Mouse (Mus musculus) MEL (cell line): ENCODE data around the gene Aadac. TPM values are rescaled to one million over a fixed set of nuclear protein-coding genes. Genes with fewer than 3 reads are reported as not detected.

Experiments
- DNase-seq: peaks from one replicate; pipeline ENCODE4 v3.0.0; 2011; ENCODE audit warnings: low read depth, low spot score
- H3K27ac ChIP-seq: 2 replicates; pipeline ENCODE4 v1.5.1; 2012; ENCODE audit warnings: low read depth, mild to moderate bottlenecking, control low read depth, low read length, moderate library complexity; ENCODE audit not compliant: control insufficient read depth
- H3K27me3 ChIP-seq, 2 experiments: fragments of 150-350 bp in 1 of 2; sonication (generic) in 1 of 2; 2 replicates each; pipeline ENCODE4 v1.6.1; 2012; ENCODE audit warnings: low read length in 2 of 2, mild to moderate bottlenecking in 2 of 2, improper control_type of control experiment in 1 of 2, moderate library complexity in 1 of 2; ENCODE audit not compliant: insufficient read depth in 2 of 2, control insufficient read depth in 1 of 2
- H3K36me3 ChIP-seq, 2 experiments: 2 replicates each; pipeline ENCODE4 v1.6.1; 2012 to 2014; ENCODE audit warnings: low read length in 2 of 2, improper control_type of control experiment in 1 of 2, inconsistent platforms in 1 of 2, mild to moderate bottlenecking in 1 of 2; ENCODE audit not compliant: insufficient read depth in 2 of 2, control insufficient read depth in 1 of 2
- H3K4me1 ChIP-seq, 2 experiments: fragments of 150-350 bp in 1 of 2; sonication (generic) in 1 of 2; 2 replicates each; pipeline ENCODE4 v1.6.1; 2012; ENCODE audit warnings: low read length in 2 of 2, improper control_type of control experiment in 1 of 2, mild to moderate bottlenecking in 1 of 2; ENCODE audit not compliant: insufficient read depth in 2 of 2, control insufficient read depth in 1 of 2
- H3K4me3 ChIP-seq, 2 experiments: fragments of 150-350 bp in 1 of 2; sonication (generic) in 1 of 2; 2 replicates each; pipeline ENCODE4 v1.5.1; 2012; ENCODE audit warnings: low read depth in 2 of 2, low read length in 2 of 2, mild to moderate bottlenecking in 2 of 2, moderate library complexity in 2 of 2, control low read depth in 1 of 2, improper control_type of control experiment in 1 of 2; ENCODE audit not compliant: control insufficient read depth in 1 of 2, insufficient read depth in 1 of 2
- H3K79me2 ChIP-seq: 2 replicates; pipeline ENCODE4 v1.6.1; 2012; ENCODE audit warnings: mild to moderate bottlenecking, low read length, moderate library complexity; ENCODE audit not compliant: control insufficient read depth, poor library complexity, insufficient read depth
- H3K9ac ChIP-seq: 2 replicates; pipeline ENCODE4 v1.6.1; 2012; ENCODE audit warnings: low read depth, mild to moderate bottlenecking, control low read depth, low read length, moderate library complexity; ENCODE audit not compliant: control insufficient read depth, poor library complexity, severe bottlenecking
- H3K9me3 ChIP-seq: fragments of 150-350 bp; sonication (generic); replicated peaks from 2 replicates; pipeline ENCODE4 v1.6.1; 2012; ENCODE audit warnings: mild to moderate bottlenecking, low read length, improper control_type of control experiment, moderate library complexity; ENCODE audit not compliant: insufficient read depth
- CHD1 ChIP-seq: IDR thresholded peaks from 2 replicates; pipeline ENCODE4 v1.6.1; 2012; ENCODE audit warnings: low read depth, mild to moderate bottlenecking, inconsistent platforms, low read length, improper control_type of control experiment
- CTCF ChIP-seq, 3 experiments: IDR thresholded peaks in 2 of 3; conservative IDR thresholded peaks in 1 of 3; 2 replicates each; pipeline ENCODE4 v1.5.1; 2011 to 2012; ENCODE audit warnings: low read length in 3 of 3, low read depth in 2 of 3, mild to moderate bottlenecking in 2 of 3, improper control_type of control experiment in 1 of 3, inconsistent platforms in 1 of 3, mixed read lengths in 1 of 3, moderate library complexity in 1 of 3; ENCODE audit not compliant: control insufficient read depth in 1 of 3, insufficient read depth in 1 of 3, poor library complexity in 1 of 3, severe bottlenecking in 1 of 3
- ELF1 ChIP-seq: IDR thresholded peaks from 2 replicates; pipeline ENCODE4 v1.6.1; 2014; ENCODE audit warnings: low read depth, mild to moderate bottlenecking, inconsistent platforms, low read length, improper control_type of control experiment, moderate library complexity
- EP300 ChIP-seq, 2 experiments: IDR thresholded peaks; 2 replicates each; pipeline ENCODE4 v1.6.1; 2011; ENCODE audit warnings: improper control_type of control experiment in 2 of 2, low read length in 2 of 2, low read depth in 1 of 2, mild to moderate bottlenecking in 1 of 2
- GABPA ChIP-seq: IDR thresholded peaks from 2 replicates; pipeline ENCODE4 v1.6.1; 2012; ENCODE audit warnings: low read depth, mild to moderate bottlenecking, inconsistent platforms, low read length, improper control_type of control experiment, moderate library complexity
- MYB ChIP-seq: IDR thresholded peaks from 2 replicates; pipeline ENCODE4 v1.6.1; 2011; ENCODE audit warnings: mild to moderate bottlenecking, low read depth, low read length, improper control_type of control experiment
- MYC ChIP-seq: IDR thresholded peaks from 2 replicates; pipeline ENCODE4 v1.6.1; 2011; ENCODE audit warnings: low read depth, mild to moderate bottlenecking, low read length, improper control_type of control experiment, moderate library complexity
- NELFE ChIP-seq: IDR thresholded peaks from 2 replicates; pipeline ENCODE4 v1.6.1; 2011; ENCODE audit warnings: low read depth, low read length, improper control_type of control experiment
- POLR2AphosphoS5 ChIP-seq: IDR thresholded peaks from 2 replicates; pipeline ENCODE4 v1.6.1; 2012; ENCODE audit warnings: low read depth, borderline replicate concordance, mild to moderate bottlenecking, inconsistent platforms, low read length, moderate library complexity, mixed read lengths
- RAD21 ChIP-seq: IDR thresholded peaks from 2 replicates; pipeline ENCODE4 v1.6.1; 2011; ENCODE audit warnings: mild to moderate bottlenecking, low read depth, low read length, improper control_type of control experiment
- RCOR1 ChIP-seq: IDR thresholded peaks from 2 replicates; pipeline ENCODE4 v1.6.1; 2012; ENCODE audit warnings: low read depth, mild to moderate bottlenecking, inconsistent platforms, low read length, improper control_type of control experiment
- SIN3A ChIP-seq: IDR thresholded peaks from 2 replicates; pipeline ENCODE4 v1.6.1; 2012; ENCODE audit warnings: low read length, improper control_type of control experiment, inconsistent platforms
- SMC3 ChIP-seq: IDR thresholded peaks from 2 replicates; pipeline ENCODE4 v1.6.1; 2011; ENCODE audit warnings: low read depth, low read length, improper control_type of control experiment
- TAL1 ChIP-seq: IDR thresholded peaks from 2 replicates; pipeline ENCODE4 v1.6.1; 2012; ENCODE audit warnings: mild to moderate bottlenecking, inconsistent platforms, low read length, moderate library complexity, mixed read lengths
- TBP ChIP-seq: IDR thresholded peaks from 2 replicates; pipeline ENCODE4 v1.8.0; 2011; ENCODE audit warnings: low read depth, low read length, improper control_type of control experiment
- TCF12 ChIP-seq: IDR thresholded peaks from 2 replicates; pipeline ENCODE4 v1.6.1; 2014; ENCODE audit warnings: low read depth, mild to moderate bottlenecking, inconsistent platforms, low read length, improper control_type of control experiment, moderate library complexity
- USF1 ChIP-seq: IDR thresholded peaks from 2 replicates; pipeline ENCODE4 v1.6.1; 2014; ENCODE audit warnings: low read depth, mild to moderate bottlenecking, inconsistent platforms, low read length, improper control_type of control experiment, moderate library complexity
- ZC3H11A ChIP-seq: IDR thresholded peaks from 2 replicates; pipeline ENCODE4 v1.6.1; 2012; ENCODE audit warnings: low read depth, mild to moderate bottlenecking, inconsistent platforms, low read length, improper control_type of control experiment
- ZNF384 ChIP-seq: IDR thresholded peaks from 2 replicates; pipeline ENCODE4 v1.6.1; 2012; ENCODE audit warnings: low read depth, mild to moderate bottlenecking, inconsistent platforms, low read length, improper control_type of control experiment
- polyA plus RNA-seq, 2 experiments: library from polyadenylated mRNA; stranded (reverse) in 1 of 2; unstranded in 1 of 2; fragments of >175 nt in 1 of 2; fragments of >200 nt in 1 of 2; gene quantifications; 2 replicates each; pipeline versions ENCODE4 v1.2.1 to v1.2.4; 2012; ENCODE audit warnings: low replicate concordance in 2 of 2, low read depth in 1 of 2; ENCODE audit not compliant: insufficient read length in 2 of 2, insufficient read depth in 1 of 2, missing spikeins in 1 of 2
- total RNA-seq: library from RNA; depleted of rRNA; stranded (reverse); fragments of 300-350 nt; gene quantifications from 2 replicates; pipeline ENCODE4 v1.2.3, GENCODE M21; 2012

The Aadac gene
- total and polyA plus RNA-seq, 3 experiments: not detected

- Histone ChIP-seq H3K36me3 (peaks cover 0 to 6% of the 10 kb centered on the region in 2 experiments; a peak in 2 of 4 replicates), H3K27ac (no peak overlapping the region), H3K27me3 (no peaks in the 10 kb centered on the region; a peak in 2 of 4 replicates), H3K4me1 (peaks cover 0 to 5% of the 10 kb centered on the region in 2 experiments; a peak in 2 of 4 replicates), H3K79me2 (no peaks in the 10 kb centered on the region), H3K9me3 (no peaks in the 10 kb centered on the region), H3K9ac (no peak overlapping the region), H3K4me3 (no peak overlapping the region)
- DNase-seq: peak; percentile 11
- TF ChIP-seq EP300 (IDR thresholded peaks at IDR 0.05; ENCODE audit: low read depth in 1 of 2, low read length in 2 of 2): peak; percentile 43 to 58; a peak in 3 of 4 replicates
- no peak for TF ChIP-seq TAL1
- TF ChIP-seq MYC: no peak
- no peak for TF ChIP-seq SIN3A
Observed at GRCm38 (mm10) chr3:60053231-60053927, 27.9 kb downstream of the Aadac start.

DNA sequence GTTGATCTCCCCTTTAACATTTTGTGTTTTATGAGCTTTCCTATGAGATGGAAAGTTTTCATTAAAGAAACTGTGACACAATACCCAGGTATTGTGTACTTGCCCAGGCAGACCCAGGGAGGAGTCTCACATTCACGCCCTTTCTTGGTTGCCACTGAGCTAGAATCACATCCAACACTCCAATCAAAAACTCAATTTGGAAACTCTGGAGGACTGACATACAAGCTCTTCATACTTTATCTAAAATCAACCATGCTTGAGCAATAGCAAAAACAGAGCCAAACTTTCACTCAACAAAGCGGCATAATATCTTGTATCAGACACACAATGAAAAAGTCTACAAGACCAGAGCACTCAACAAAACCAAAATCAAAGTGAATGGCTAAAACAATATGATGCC is 28.4 kb downstream of the Aadac start:
- Histone ChIP-seq H3K27ac (no peak overlapping the region), H3K4me3 (no peak overlapping the region), H3K9ac (no peak overlapping the region), H3K79me2 (no peaks in the 10 kb centered on the region), H3K36me3 (peaks cover 0 to 6% of the 10 kb centered on the region in 2 experiments; a peak in 2 of 4 replicates), H3K4me1 (peaks cover 0 to 5% of the 10 kb centered on the region in 2 experiments; a peak in 2 of 4 replicates), H3K9me3 (no peaks in the 10 kb centered on the region)
- no peak for DNase-seq
- TF ChIP-seq TCF12: no peak
- no peak for TF ChIP-seq MYB
- no peak for TF ChIP-seq ZC3H11A
- no peak for TF ChIP-seq NELFE
- no peak for TF ChIP-seq RCOR1
- TF ChIP-seq ELF1: no peak
- TF ChIP-seq, all 39 proteins: peak for 0
- H3K27me3 ChIP-seq: no peaks in the 10 kb centered on the region; a peak in 2 of 4 replicates

GRCm38 (mm10) chr3:60056451-60056850 is 30.9 kb downstream of the Aadac start:
- Histone ChIP-seq H3K27ac (no peak overlapping the region), H3K9me3 (no peaks in the 10 kb centered on the region), H3K27me3 (no peaks in the 10 kb centered on the region; a peak in 1 of 4 replicates), H3K36me3 (peaks cover 0 to 6% of the 10 kb centered on the region in 2 experiments; a peak in 2 of 4 replicates), H3K4me3 (no peak overlapping the region), H3K9ac (no peak overlapping the region), H3K4me1 (peaks cover 0 to 5% of the 10 kb centered on the region in 2 experiments; a peak in 2 of 4 replicates), H3K79me2 (no peaks in the 10 kb centered on the region)
- DNase-seq: peak; percentile 64
- TF ChIP-seq RAD21 (peak; percentile 65), GABPA (no peak), POLR2AphosphoS5 (no peak), MYC (no peak), SIN3A (no peak), SMC3 (peak; percentile 73), ZNF384 (no peak), USF1 (no peak), ZC3H11A (peak; percentile 36), TBP (no peak), CTCF (IDR thresholded peaks at IDR 0.05 in 2 of 3, conservative IDR thresholded peaks at IDR 0.05 in 1 of 3; ENCODE audit: control insufficient read depth in 1 of 3, insufficient read depth in 1 of 3, low read depth in 2 of 3, low read length in 3 of 3, poor library complexity in 1 of 3, severe bottlenecking in 1 of 3) (peak; percentile 31 to 64 (median 52); a peak in 5 of 6 replicates), RCOR1 (no peak), CHD1 (no peak), MYB (no peak)
